Mouse (Mus musculus): ENCODE data around the gene 1700011L22Rik.
A peak's percentile ranks its signal among the peaks of the same experiment; 100 is the strongest.

1700011L22Rik gene

GRCm38 (mm10) chr8:79239996-79240395 lies 8.4 kb downstream of the 1700011L22Rik start:
- no peak for DNase-seq (ENCODE audit: extremely low spot score)

GRCm38 (mm10) chr8:79239320-79239719 lies 9.1 kb downstream of the 1700011L22Rik start:
- DNase-seq (ENCODE audit: extremely low spot score): no peak

- DNase-seq (ENCODE audit: extremely low spot score): no peak
Observed at GRCm38 (mm10) chr8:79229266-79229888, 19.0 kb downstream of the 1700011L22Rik start.

GRCm38 (mm10) chr8:79227916-79228315 lies 20.5 kb downstream of the 1700011L22Rik start:
- no peak for DNase-seq (ENCODE audit: extremely low spot score)

GRCm38 (mm10) chr8:79227194-79227593 lies 21.2 kb downstream of the 1700011L22Rik start:
- no peak for DNase-seq (ENCODE audit: extremely low spot score)

GRCm38 (mm10) chr8:79226046-79226445 lies 22.3 kb downstream of the 1700011L22Rik start:
- no peak for DNase-seq (ENCODE audit: extremely low spot score)

- no peak for DNase-seq (ENCODE audit: extremely low spot score)
Observed at GRCm38 (mm10) chr8:79225586-79225985, 22.8 kb downstream of the 1700011L22Rik start.

- DNase-seq (ENCODE audit: extremely low spot score): no peak
Observed at GRCm38 (mm10) chr8:79224363-79224762, 24.0 kb downstream of the 1700011L22Rik start.

- no peak for DNase-seq (ENCODE audit: extremely low spot score)
Observed at GRCm38 (mm10) chr8:79222752-79223141, 25.6 kb downstream of the 1700011L22Rik start.

- DNase-seq (ENCODE audit: extremely low spot score): no peak
Observed at GRCm38 (mm10) chr8:79222106-79222751, 26.1 kb downstream of the 1700011L22Rik start.

- DNase-seq (ENCODE audit: extremely low spot score): no peak
Observed at GRCm38 (mm10) chr8:79211630-79212029, 36.7 kb downstream of the 1700011L22Rik start.

GRCm38 (mm10) chr8:79209641-79210358 lies 38.6 kb downstream of the 1700011L22Rik start:
- peak; percentile 68 for DNase-seq (ENCODE audit: extremely low spot score)

- peak; percentile 63 for DNase-seq (ENCODE audit: extremely low spot score)
Observed at GRCm38 (mm10) chr8:79208691-79209640, 39.4 kb downstream of the 1700011L22Rik start.

GRCm38 (mm10) chr8:79208181-79208580 lies 40.2 kb downstream of the 1700011L22Rik start:
- DNase-seq (ENCODE audit: extremely low spot score): no peak

- DNase-seq (ENCODE audit: extremely low spot score): no peak
Observed at GRCm38 (mm10) chr8:79206895-79207294, 41.5 kb downstream of the 1700011L22Rik start.

GRCm38 (mm10) chr8:79201446-79202147 lies 46.8 kb downstream of the 1700011L22Rik start:
- DNase-seq (ENCODE audit: extremely low spot score): no peak

- no peak for DNase-seq (ENCODE audit: extremely low spot score)
Observed at GRCm38 (mm10) chr8:79198675-79199074, 49.7 kb downstream of the 1700011L22Rik start.

- DNase-seq (ENCODE audit: extremely low spot score): no peak
Observed at GRCm38 (mm10) chr8:79196481-79196880, 51.9 kb downstream of the 1700011L22Rik start.

GRCm38 (mm10) chr8:79190071-79190470 lies 58.3 kb downstream of the 1700011L22Rik start:
- no peak for DNase-seq (ENCODE audit: extremely low spot score)

GRCm38 (mm10) chr8:79185488-79185887 lies 62.9 kb downstream of the 1700011L22Rik start:
- no peak for DNase-seq (ENCODE audit: extremely low spot score)

- DNase-seq (ENCODE audit: extremely low spot score): no peak
Observed at GRCm38 (mm10) chr8:79179678-79180077, 68.7 kb downstream of the 1700011L22Rik start.
